Mouse (Mus musculus) midbrain, postnatal 0 days (tissue): Measurements from ENCODE around the gene Akap11. TPM values are rescaled to one million over a fixed set of nuclear protein-coding genes. Genes with fewer than 3 reads are reported as not detected.

Experiments
- ATAC-seq: fragments of 200-750 bp; cut with Nextera tagmentation; 2 replicates; pipeline ENCODE4 v1.8.0; 2017; ENCODE audit warnings: moderate number of reproducible peaks, mild to moderate bottlenecking, moderate TSS enrichment, moderate library complexity; ENCODE audit not compliant: low FRiP score
- DNase-seq: peaks from one replicate; pipeline ENCODE4 v3.0.0-alpha.2; 2015; ENCODE audit warnings: low spot score
- H3K27ac ChIP-seq: fragments of 300-500 bp; sonication (generic); 2 replicates; pipeline ENCODE4 v1.5.1; 2014; ENCODE audit warnings: low read depth, mild to moderate bottlenecking, low read length, mixed read lengths
- H3K27me3 ChIP-seq: fragments of 300-500 bp; sonication (generic); 2 replicates; pipeline ENCODE4 v1.6.1; 2014; ENCODE audit warnings: low read length, control low read depth, mixed read lengths; ENCODE audit not compliant: insufficient read depth
- H3K36me3 ChIP-seq: fragments of 300-500 bp; sonication (generic); 2 replicates; pipeline ENCODE4 v1.6.1; 2014; ENCODE audit warnings: low read length, control low read depth, mixed read lengths; ENCODE audit not compliant: insufficient read depth
- H3K4me1 ChIP-seq: fragments of 300-500 bp; sonication (generic); 2 replicates; pipeline ENCODE4 v1.6.1; 2014; ENCODE audit warnings: mild to moderate bottlenecking, control low read depth, antibody characterized with exemption, low read length, mixed read lengths; ENCODE audit not compliant: insufficient read depth
- H3K4me2 ChIP-seq: fragments of 300-500 bp; sonication (generic); 2 replicates; pipeline ENCODE4 v1.6.1; 2014; ENCODE audit warnings: low read depth, mild to moderate bottlenecking, low read length, mixed read lengths; ENCODE audit not compliant: poor library complexity, severe bottlenecking
- H3K4me3 ChIP-seq: fragments of 300-500 bp; sonication (generic); 2 replicates; pipeline ENCODE4 v1.5.1; 2014; ENCODE audit warnings: low read depth, mild to moderate bottlenecking, low read length, moderate library complexity
- H3K9ac ChIP-seq: fragments of 300-500 bp; sonication (generic); replicated peaks from 2 replicates; pipeline ENCODE4 v1.6.1; 2014; ENCODE audit warnings: mild to moderate bottlenecking, low read length, moderate library complexity, mixed read lengths; ENCODE audit not compliant: poor library complexity, severe bottlenecking
- H3K9me3 ChIP-seq: fragments of 300-500 bp; sonication (generic); 2 replicates; pipeline ENCODE4 v1.6.1; 2016; ENCODE audit warnings: low read length, control low read depth
- CTCF ChIP-seq: IDR thresholded peaks from 2 replicates; pipeline ENCODE4 v1.5.1; 2016; ENCODE audit warnings: antibody characterized with exemption, mild to moderate bottlenecking
- WGBS: fragments of 180-500 bp; shearing (Covaris S2); extraction: QIAGEN DNeasy Blood & Tissue Kit; methylation state at CpG from one replicate; pipeline ENCODE4 v1.1.7; 2014; 5-methylcytosine and 5-hydroxymethylcytosine counted together
- polyA plus RNA-seq: library from polyadenylated mRNA; unstranded; fragments of >200 nt; fragmentation: Nextera tagmentation; extraction: Ambion mirVana; gene quantifications from 2 replicates; pipeline ENCODE4 v1.2.1, GENCODE M21; 2015
- total RNA-seq: library from RNA; depleted of rRNA; stranded (reverse); fragments of >200 nt; gene quantifications from 2 replicates; pipeline ENCODE4 v1.2.3, GENCODE M21; 2014; rRNA removed

Gene Akap11
- total RNA-seq (83.0 and 115 TPM in 2 replicates), polyA plus RNA-seq (27.4 and 33.5 TPM in 2 replicates)

DNA sequence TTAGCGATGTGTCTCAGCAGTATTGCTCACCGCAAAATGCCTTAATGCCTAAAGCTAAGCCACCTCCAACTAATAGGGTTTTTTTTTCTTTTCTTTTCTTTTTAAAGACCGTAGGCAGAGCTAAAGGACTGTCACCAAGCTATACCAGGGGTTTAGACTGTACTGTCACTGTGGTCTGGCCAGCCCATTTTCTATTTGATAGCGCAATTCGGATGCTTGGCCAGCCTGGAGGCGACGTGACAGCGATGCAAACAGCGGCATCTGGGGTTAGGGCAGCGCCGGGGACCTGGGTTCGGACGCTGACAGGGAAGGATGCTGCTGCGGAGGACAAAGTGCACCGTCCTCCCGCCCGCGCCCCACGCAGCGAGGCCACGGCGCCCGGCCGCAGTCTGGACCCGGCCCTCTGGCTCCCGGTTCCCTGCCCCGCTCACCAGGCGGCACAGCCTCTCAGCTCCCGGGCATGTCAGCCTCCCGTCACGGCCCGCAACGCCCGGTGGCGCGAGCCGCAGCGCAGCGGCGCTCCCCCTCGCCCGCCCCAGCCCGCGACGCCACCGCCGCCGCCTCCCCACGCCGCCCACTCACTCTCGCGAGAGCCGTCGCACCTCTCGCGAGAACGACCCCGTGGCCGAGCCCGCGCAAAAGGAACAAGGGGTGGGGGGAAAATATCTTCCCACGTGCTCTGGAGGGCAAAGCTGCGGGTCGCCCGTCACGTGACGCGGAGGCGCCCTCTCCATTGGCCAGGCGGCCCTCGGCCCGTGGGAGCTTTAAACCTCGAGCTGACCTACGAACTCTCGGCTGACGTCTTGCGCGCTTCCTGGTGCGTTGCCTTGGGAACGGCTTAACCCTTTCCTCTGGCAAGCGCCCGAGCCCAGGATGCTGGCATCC lies at the start of gene Akap11:
Gene Akap11 (minus strand): TSS at position 528 of the 885 bp plus-strand sequence.
- Histone ChIP-seq H3K4me1 (0 out of 2 replicates have a peak, but pooled peaks cover 7% of the 10 kb centered on the region), H3K36me3 (no peaks in the 10 kb centered on the region), H3K9me3 (no peaks in the 10 kb centered on the region), H3K27ac (peak within 1 kb of the TSS; percentile 94), H3K27me3 (no peaks in the 10 kb centered on the region), H3K4me2 (peak within 1 kb of the TSS; percentile 65), H3K9ac (peak within 1 kb of the TSS; percentile 96), H3K4me3 (peak within 1 kb of the TSS; percentile 64)
- ATAC-seq (peak; percentile 97), DNase-seq (peak; percentile 98)
- WGBS, result under 1% methylated on average over 63 of the region's 82 CpGs
- no peak; the same call in 1 of the 2 replicates for TF ChIP-seq CTCF

DNA sequence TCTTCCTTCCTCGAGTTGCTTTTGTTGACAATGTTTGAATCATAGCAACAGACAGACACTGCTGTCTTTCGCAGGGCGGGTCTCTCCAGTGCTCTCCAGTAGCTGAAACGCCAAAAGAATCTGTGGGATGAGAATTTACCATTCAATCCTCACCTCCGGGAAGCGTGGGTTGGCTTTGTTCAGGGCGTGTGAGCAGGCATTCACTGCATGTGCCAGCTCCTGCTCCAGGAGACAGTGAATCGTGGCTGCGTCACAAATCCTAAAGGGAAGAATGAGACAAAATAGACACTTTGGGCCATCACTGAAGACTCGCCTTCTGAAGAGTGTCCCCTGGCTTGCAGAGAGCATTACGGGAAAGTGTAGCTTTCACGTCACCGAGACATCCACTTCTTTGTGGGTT lies 47.6 kb upstream of the Akap11 start:
- H3K9ac ChIP-seq, result no peak overlapping the region
- H3K27me3 ChIP-seq, result no peaks in the 10 kb centered on the region
- 85% methylated on average over 13 of the region's 13 CpGs for WGBS
- H3K4me1 ChIP-seq, result no peaks in the 10 kb centered on the region
- no peak overlapping the region for H3K4me2 ChIP-seq
- ATAC-seq, result no peak
- peaks cover 26% of the 10 kb centered on the region for H3K36me3 ChIP-seq
- H3K27ac ChIP-seq, result no peak overlapping the region
- no peaks in the 10 kb centered on the region for H3K9me3 ChIP-seq
- H3K4me3 ChIP-seq, result no peak overlapping the region
- no peak for DNase-seq
- TF ChIP-seq CTCF, result no peak

- TF ChIP-seq CTCF, result no peak
- ATAC-seq (no peak), DNase-seq (no peak)
- no peak overlapping the region for H3K4me3 ChIP-seq
- no peaks in the 10 kb centered on the region for H3K9me3 ChIP-seq
- H3K27ac ChIP-seq, result no peak overlapping the region
- H3K9ac ChIP-seq, result no peak overlapping the region
- H3K4me1 ChIP-seq, result no peaks in the 10 kb centered on the region
- H3K4me2 ChIP-seq, result no peak overlapping the region
- H3K27me3 ChIP-seq, result no peaks in the 10 kb centered on the region
- H3K36me3 ChIP-seq, result peaks cover 28% of the 10 kb centered on the region
These were observed 46.6 kb upstream of the Akap11 start for GRCm38 (mm10) chr14:78583168-78583567.

- Histone ChIP-seq H3K9ac (no peak overlapping the region), H3K9me3 (no peaks in the 10 kb centered on the region), H3K4me2 (no peak overlapping the region), H3K36me3 (peaks cover 13% of the 10 kb centered on the region; the same call in 1 of the 2 replicates), H3K27me3 (no peaks in the 10 kb centered on the region), H3K4me1 (no peaks in the 10 kb centered on the region), H3K27ac (no peak overlapping the region), H3K4me3 (no peak overlapping the region)
- 79% methylated on average over 13 of the region's 13 CpGs for WGBS
- no peak for DNase-seq
- peak; percentile 37 for TF ChIP-seq CTCF
- ATAC-seq, result no peak
These were observed 39.3 kb upstream of the Akap11 start for GRCm38 (mm10) chr14:78575899-78576298.

DNA sequence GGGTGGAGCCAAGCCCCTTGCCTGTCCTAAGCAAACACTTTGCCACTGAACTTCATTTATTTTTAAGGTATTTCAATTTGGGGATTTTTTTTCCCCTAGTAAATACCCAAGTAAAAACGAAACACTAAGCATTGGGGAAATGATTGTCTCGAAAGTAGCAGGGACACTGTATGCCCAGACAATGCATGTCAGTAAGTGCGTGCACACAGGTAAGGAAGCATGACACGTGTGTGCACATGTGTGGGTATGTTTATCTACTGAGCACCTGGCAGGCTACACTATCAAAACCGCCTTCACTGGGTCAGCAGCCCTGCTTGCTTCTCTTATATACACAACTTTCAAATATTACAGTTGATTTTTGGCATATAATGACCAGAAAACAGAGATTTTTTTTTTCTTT lies 31.8 kb upstream of the Akap11 start:
- no peaks in the 10 kb centered on the region for H3K27me3 ChIP-seq
- H3K4me1 ChIP-seq, result no peaks in the 10 kb centered on the region
- H3K27ac ChIP-seq, result no peak overlapping the region
- WGBS, result 94% methylated on average over 5 of the region's 5 CpGs
- no peak overlapping the region for H3K4me2 ChIP-seq
- no peak for ATAC-seq
- peaks cover 9% of the 10 kb centered on the region for H3K36me3 ChIP-seq
- H3K9ac ChIP-seq, result no peak overlapping the region
- DNase-seq, result no peak
- H3K4me3 ChIP-seq, result no peak overlapping the region
- TF ChIP-seq CTCF, result no peak
- no peaks in the 10 kb centered on the region for H3K9me3 ChIP-seq

DNA sequence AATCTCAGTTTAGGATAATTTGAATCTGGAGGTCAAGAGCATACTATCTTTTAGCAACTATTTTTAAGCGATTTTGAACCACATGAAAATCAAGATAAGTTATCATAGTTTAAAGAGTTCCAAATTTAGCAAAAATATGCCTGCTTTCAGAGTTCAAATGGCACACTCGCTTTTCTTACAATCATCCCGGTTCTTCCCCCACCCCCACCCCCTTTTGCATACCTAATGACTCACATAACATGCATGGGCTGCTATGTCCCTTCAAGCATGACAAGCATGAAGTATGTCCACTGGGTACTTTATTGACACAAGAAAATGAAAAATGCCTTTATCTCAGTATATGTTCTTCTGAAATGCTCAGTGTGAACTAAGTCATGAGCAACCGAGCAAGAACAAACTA lies 29.8 kb upstream of the Akap11 start:
- Histone ChIP-seq H3K36me3 (peaks cover 9% of the 10 kb centered on the region), H3K4me2 (no peak overlapping the region), H3K9ac (no peak overlapping the region), H3K27me3 (no peaks in the 10 kb centered on the region), H3K9me3 (no peaks in the 10 kb centered on the region), H3K27ac (no peak overlapping the region), H3K4me3 (no peak overlapping the region), H3K4me1 (no peaks in the 10 kb centered on the region)
- DNase-seq (no peak), ATAC-seq (no peak)
- 74% methylated on average over 4 of the region's 4 CpGs for WGBS
- no peak for TF ChIP-seq CTCF
